ENCODE assay signal across 8 mouse cellular contexts in the genomic region with DNA sequence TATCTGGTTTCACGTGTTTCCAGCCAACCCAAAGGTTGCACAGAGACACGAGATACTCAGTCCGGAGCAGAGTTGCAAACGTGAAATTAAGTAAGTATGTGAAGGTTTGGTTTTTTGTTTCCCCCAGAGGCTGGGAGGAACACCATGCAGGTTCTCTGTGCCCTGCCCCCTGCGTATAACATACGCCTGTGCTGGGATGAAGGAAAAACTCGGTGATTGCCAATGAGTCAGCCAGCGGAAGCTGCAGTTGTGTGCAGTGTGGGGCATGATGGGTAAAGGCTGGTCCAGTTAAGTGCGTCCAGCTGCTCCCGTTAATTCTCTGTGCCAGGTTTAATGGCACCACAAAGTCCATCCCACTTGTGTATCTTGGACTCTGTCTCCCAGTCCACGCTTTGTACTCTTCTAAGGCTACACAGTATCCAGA. TPM values are rescaled to one million over a fixed set of nuclear protein-coding genes. Genes with fewer than 3 reads are reported as not detected.
DNase-seq lines count a peak whose midpoint lies in the region; ATAC-seq and TF ChIP-seq lines count a peak whose summit lies in the region.

No protein-coding gene starts in this region.

- no peak for TF ChIP-seq POLR2A in cortical plate, adult 2 months (IDR thresholded peaks at IDR 0.05; ENCODE audit: extremely low read depth, insufficient read depth, low read length)
- no peak for TF ChIP-seq POLR2A in liver, adult 2 months (IDR thresholded peaks at IDR 0.05; ENCODE audit: extremely low read depth, insufficient read depth, low read length)

- no peaks in the 10 kb centered on the region for H3K36me3 ChIP-seq in heart, embryonic 13.5 days
- H3K36me3 ChIP-seq in hindbrain, embryonic 15.5 days = no peaks in the 10 kb centered on the region
- no peaks in the 10 kb centered on the region for H3K36me3 ChIP-seq in liver, adult 2 months (ENCODE audit: control insufficient read depth, insufficient read depth, low read length)

- 0 out of 2 replicates have a peak, but pooled peaks have one; percentile 16 for ATAC-seq in heart, embryonic 13.5 days (ENCODE audit: extremely low read depth, insufficient number of reproducible peaks, low FRiP score, low TSS enrichment)
- no peak; the same call in 1 of the 2 replicates for ATAC-seq in hindbrain, embryonic 15.5 days (ENCODE audit: low FRiP score, low read depth)

- no peaks in the 10 kb centered on the region for H3K79me2 ChIP-seq in liver, adult 2 months (ENCODE audit: control insufficient read depth, insufficient read depth, low read length)

- DNase-seq in heart, postnatal 36 days = no peak
- DNase-seq in liver, adult 2 months (ENCODE audit: extremely low read depth, low read depth, low spot score) = peak; percentile 80
- no peak for DNase-seq in layer of hippocampus, postnatal 14 days (ENCODE audit: low spot score in 2 of 2)
- no peak for DNase-seq in left cerebral cortex, adult 9 months (ENCODE audit: low spot score in 2 of 2)
- DNase-seq in left cerebral cortex, postnatal 10 days (ENCODE audit: extremely low spot score in 1 of 2, low spot score in 2 of 2) = no peak

- peak overlapping the region; percentile 85 for H3K4me2 ChIP-seq in heart, embryonic 13.5 days
- H3K4me2 ChIP-seq in hindbrain, embryonic 15.5 days = peak overlapping the region; percentile 38

- TF ChIP-seq CTCF in cortical plate, adult 2 months (IDR thresholded peaks at IDR 0.05; ENCODE audit: extremely low read depth, insufficient read depth, low read length) = no peak
- no peak for TF ChIP-seq CTCF in liver, adult 2 months (IDR thresholded peaks at IDR 0.05; ENCODE audit: low read depth, low read length)

- no peak overlapping the region; the same call in 1 of the 2 replicates for H3K27ac ChIP-seq in heart, embryonic 13.5 days (replicated peaks)
- H3K27ac ChIP-seq in cortical plate, adult 2 months (ENCODE audit: insufficient read depth, low read length) = peak overlapping the region; percentile 45; the same call in 1 of the 2 replicates
- H3K27ac ChIP-seq in hindbrain, embryonic 15.5 days (replicated peaks) = no peak overlapping the region
- H3K27ac ChIP-seq in liver, adult 2 months (replicated peaks; ENCODE audit: insufficient read depth, low read depth, low read length) = no peak overlapping the region

- no peaks in the 10 kb centered on the region for H3K27me3 ChIP-seq in heart, embryonic 13.5 days (replicated peaks)
- 0 out of 2 replicates have a peak, but pooled peaks cover 3% of the 10 kb centered on the region for H3K27me3 ChIP-seq in hindbrain, embryonic 15.5 days
- peaks cover 5% of the 10 kb centered on the region; the same call in 1 of the 2 replicates for H3K27me3 ChIP-seq in liver, adult 2 months (ENCODE audit: control insufficient read depth, insufficient read depth, low read length)

- no peaks in the 10 kb centered on the region for H3K9me3 ChIP-seq in heart, embryonic 13.5 days
- H3K9me3 ChIP-seq in hindbrain, embryonic 15.5 days = no peaks in the 10 kb centered on the region

- H3K4me1 ChIP-seq in heart, embryonic 13.5 days = peaks cover 33% of the 10 kb centered on the region
- H3K4me1 ChIP-seq in cortical plate, adult 2 months (ENCODE audit: control insufficient read depth, insufficient read depth, low read length) = no peaks in the 10 kb centered on the region; the same call in 1 of the 2 replicates
- H3K4me1 ChIP-seq in hindbrain, embryonic 15.5 days (replicated peaks) = peaks cover 5% of the 10 kb centered on the region
- no peaks in the 10 kb centered on the region; the same call in 1 of the 2 replicates for H3K4me1 ChIP-seq in liver, adult 2 months (ENCODE audit: control insufficient read depth, insufficient read depth, low read length)

- 74% methylated on average over 11 of the region's 11 CpGs for WGBS in heart, embryonic 13.5 days
- 49% methylated on average over 11 of the region's 11 CpGs for WGBS in hindbrain, embryonic 15.5 days
- 73% methylated on average over 11 of the region's 11 CpGs for WGBS in liver, adult 2 months

- H3K9ac ChIP-seq in heart, embryonic 13.5 days = no peak overlapping the region
- H3K9ac ChIP-seq in hindbrain, embryonic 15.5 days = 0 out of 2 replicates have a peak overlapping the region, but pooled peaks have one; percentile 16
- H3K9ac ChIP-seq in liver, adult 2 months (ENCODE audit: low read depth, low read length) = no peak overlapping the region

- peak overlapping the region; percentile 6; the same call in 1 of the 2 replicates for H3K4me3 ChIP-seq in heart, embryonic 13.5 days
- H3K4me3 ChIP-seq in cortical plate, adult 2 months (ENCODE audit: insufficient read depth, low read length) = peak overlapping the region; percentile 20; the same call in 1 of the 2 replicates
- H3K4me3 ChIP-seq in hindbrain, embryonic 15.5 days = no peak overlapping the region
- H3K4me3 ChIP-seq in liver, adult 2 months (ENCODE audit: insufficient read depth, low read depth, low read length) = no peak overlapping the region

- intact Hi-C loops in heart, postnatal 36 days (cut with DNase I) = loop anchor here (5.0 kb wide), 4 partner anchors 103 to 208 kb away; partner anchors contain the start of genes Cldnd1 and Cpox
- intact Hi-C loops in left cerebral cortex, postnatal 10 days (cut with DNase I) = no loop called here

RNA-seq across cellular contexts. Expression of gene St3gal6, which starts 4.4 kb away (rescaled TPM):
- 13.8 and 16.0 TPM in 2 replicates for polyA plus RNA-seq in heart, embryonic 13.5 days (2015; fragmentation: Nextera tagmentation; extraction: Ambion mirVana)
- total RNA-seq in heart, postnatal 36 days (2021) = 10 to 100 TPM; 40.2 to 43.7 TPM
- polyA plus RNA-seq in cortical plate, adult 2 months (2012; rRNA removed) = 18.7 and 20.1 TPM in 2 replicates
- 13.2 and 14.2 TPM in 2 replicates for polyA plus RNA-seq in hindbrain, embryonic 15.5 days (2015; fragmentation: Nextera tagmentation; extraction: Ambion mirVana)
- 3.2 and 4.8 TPM in 2 replicates for total RNA-seq in liver, adult 2 months (2014; rRNA removed)
- 5.1 and 6.2 TPM in 2 replicates for polyA plus RNA-seq in liver, adult 2 months (2012; rRNA removed)
- 10 to 100 TPM; 16.1 to 20.4 TPM for total RNA-seq in layer of hippocampus, postnatal 14 days (2021)
- total RNA-seq in left cerebral cortex, postnatal 10 days (2021) = 10 to 100 TPM; 20.6 to 22.1 TPM

Comparison
In these comparisons a context has a peak if more than half of its experiments do, and no peak if none do; other contexts are left out.
1. H3K4me3 ChIP-seq: peak in heart, embryonic 13.5 days (single experiment) and cortical plate, adult 2 months (single experiment); none in hindbrain, embryonic 15.5 days (single experiment) and liver, adult 2 months (single experiment).